Mouse (Mus musculus): ENCODE measurements around the gene Elmo1. TPM values are rescaled to one million over a fixed set of nuclear protein-coding genes. Genes with fewer than 3 reads are reported as not detected.

The Elmo1 gene
- total and polyA plus RNA-seq, 2 experiments from 2014 or later, result 35.2 to 36.4 TPM

DNA sequence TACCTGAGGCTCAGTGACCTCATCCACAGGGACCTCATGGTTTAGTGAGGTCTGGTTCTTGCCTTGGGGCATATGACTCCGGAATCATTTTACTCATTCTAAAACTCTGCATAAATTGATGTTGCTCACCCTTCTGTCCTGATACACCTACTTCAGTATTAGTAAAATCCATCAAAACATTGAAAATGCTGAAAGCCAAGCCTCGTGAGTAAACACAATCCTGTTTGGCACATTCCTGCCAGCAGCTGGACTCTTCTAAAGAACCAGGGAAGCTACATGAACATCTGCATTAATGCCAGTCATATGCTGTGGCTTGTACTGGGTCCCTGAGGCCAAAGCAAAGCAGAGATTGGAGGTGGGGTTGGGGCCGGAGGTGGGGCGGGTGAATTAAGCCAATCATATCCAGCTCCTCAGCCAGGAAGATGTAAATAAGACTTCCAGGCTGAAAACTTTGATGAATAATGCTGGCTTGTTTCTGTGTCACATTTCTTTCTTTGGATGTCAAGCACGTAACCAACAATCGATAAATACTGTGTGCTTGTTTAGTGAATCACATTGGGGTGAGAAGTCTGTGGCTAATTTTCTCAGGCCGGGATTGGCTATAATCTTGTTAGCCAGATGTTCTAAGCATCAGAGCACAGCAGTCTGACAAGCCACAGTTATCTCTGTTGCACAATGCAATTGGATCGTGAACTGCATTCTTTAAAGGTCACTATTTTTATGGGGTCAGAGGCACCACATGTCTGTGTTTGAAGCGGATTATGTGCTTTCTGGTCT is 24.9 kb downstream of the Elmo1 start:
- no peaks in the 10 kb centered on the region for H3K9me3 ChIP-seq (ENCODE audit: low read length)

DNA sequence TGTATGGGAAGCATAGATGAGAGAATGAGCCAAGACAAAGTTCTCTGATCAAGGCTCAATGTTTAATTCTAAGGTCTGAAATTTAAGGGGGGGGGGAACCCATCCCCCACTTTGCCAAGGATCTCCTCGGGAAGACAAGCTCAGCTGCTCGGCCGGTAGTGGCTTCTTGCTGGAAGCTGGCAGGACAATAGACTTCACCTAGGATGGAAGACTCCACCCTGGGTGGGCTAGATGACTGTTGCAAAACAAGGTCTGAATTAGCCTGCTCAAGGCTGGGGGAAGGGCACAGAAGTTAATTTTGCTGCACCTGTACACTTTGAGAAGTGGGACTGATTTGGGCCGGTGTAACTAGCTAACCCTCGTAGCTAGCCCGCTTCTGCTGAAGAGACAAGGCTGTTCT is 25.6 kb downstream of the Elmo1 start:
- Histone ChIP-seq H3K4me2 (ENCODE audit: low read depth, low read length, poor library complexity, severe bottlenecking) (no peak overlapping the region), H3K4me3 (ENCODE audit: low read depth, low read length) (no peak overlapping the region), H3K4me1 (ENCODE audit: insufficient read depth, low read length) (no peaks in the 10 kb centered on the region), H3K36me3 (ENCODE audit: insufficient read depth, low read length) (no peaks in the 10 kb centered on the region), H3K9ac (replicated peaks; ENCODE audit: low read length, poor library complexity, severe bottlenecking) (no peak overlapping the region), H3K27ac (ENCODE audit: low read depth, low read length) (no peak overlapping the region), H3K27me3 (ENCODE audit: insufficient read depth, low read length) (no peaks in the 10 kb centered on the region), H3K9me3 (ENCODE audit: low read length) (no peaks in the 10 kb centered on the region)
- 56% methylated on average over 6 of the region's 6 CpGs for WGBS
- DNase-seq (ENCODE audit: low spot score), result no peak
- TF ChIP-seq CTCF (IDR thresholded peaks at IDR 0.05), result no peak
- no peak for ATAC-seq (ENCODE audit: low FRiP score)

More for the DNA sequence above, 24.9 kb downstream of the Elmo1 start:
- TF ChIP-seq CTCF (IDR thresholded peaks at IDR 0.05), result no peak
- Histone ChIP-seq H3K9ac (replicated peaks; ENCODE audit: low read length, poor library complexity, severe bottlenecking) (no peak overlapping the region), H3K36me3 (ENCODE audit: insufficient read depth, low read length) (no peaks in the 10 kb centered on the region), H3K4me3 (ENCODE audit: low read depth, low read length) (no peak overlapping the region), H3K4me2 (ENCODE audit: low read depth, low read length, poor library complexity, severe bottlenecking) (no peak overlapping the region), H3K27ac (ENCODE audit: low read depth, low read length) (no peak overlapping the region), H3K27me3 (ENCODE audit: insufficient read depth, low read length) (no peaks in the 10 kb centered on the region), H3K4me1 (ENCODE audit: insufficient read depth, low read length) (no peaks in the 10 kb centered on the region)
- 50% methylated on average over 9 of the region's 9 CpGs for WGBS
- ATAC-seq (ENCODE audit: low FRiP score), result 0 out of 2 replicates have a peak, but pooled peaks have one; percentile 22
- no peak for DNase-seq (ENCODE audit: low spot score)

DNA sequence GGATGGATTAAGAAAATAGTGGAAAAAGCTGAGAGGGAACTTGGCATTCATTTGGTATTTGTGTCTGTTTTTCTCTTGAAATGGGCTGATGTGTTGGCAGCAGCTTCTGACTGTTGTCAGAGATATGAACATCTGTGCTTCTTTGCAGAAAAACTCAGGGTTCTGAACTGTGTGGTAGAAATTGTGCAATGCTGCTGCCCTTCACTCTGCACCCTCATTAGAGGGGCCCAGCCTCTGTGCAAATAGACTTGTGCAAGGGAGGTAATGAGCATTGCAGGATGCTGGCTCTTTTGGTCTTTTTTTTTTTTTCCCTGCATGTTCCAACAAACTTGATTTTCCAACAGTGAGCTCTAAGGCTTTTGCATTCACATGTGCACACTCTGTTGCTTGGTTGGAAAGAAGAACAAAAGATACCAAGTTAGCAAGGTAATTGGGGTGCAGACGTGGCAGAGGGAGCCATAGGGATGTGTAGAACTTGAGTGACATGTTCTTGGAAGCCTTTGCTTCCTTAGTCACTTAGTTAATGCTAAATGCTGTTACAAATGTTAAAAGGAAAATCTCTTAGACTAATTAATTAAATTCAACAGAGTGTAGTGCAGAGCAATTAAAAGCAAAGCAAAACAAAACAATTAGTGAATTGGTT is 26.6 kb downstream of the Elmo1 start:
- no peak overlapping the region for H3K4me3 ChIP-seq (ENCODE audit: low read depth, low read length)
- no peaks in the 10 kb centered on the region for H3K27me3 ChIP-seq (ENCODE audit: insufficient read depth, low read length)
- peak; percentile 34 for DNase-seq (ENCODE audit: low spot score)
- ATAC-seq (ENCODE audit: low FRiP score), result no peak
- no peak overlapping the region for H3K4me2 ChIP-seq (ENCODE audit: low read depth, low read length, poor library complexity, severe bottlenecking)
- no peak overlapping the region for H3K27ac ChIP-seq (ENCODE audit: low read depth, low read length)
- H3K36me3 ChIP-seq (ENCODE audit: insufficient read depth, low read length), result no peaks in the 10 kb centered on the region
- no peaks in the 10 kb centered on the region for H3K9me3 ChIP-seq (ENCODE audit: low read length)
- H3K4me1 ChIP-seq (ENCODE audit: insufficient read depth, low read length), result no peaks in the 10 kb centered on the region
- TF ChIP-seq CTCF (IDR thresholded peaks at IDR 0.05), result no peak
- 30% methylated on average over 1 of the region's 1 CpGs for WGBS
- no peak overlapping the region for H3K9ac ChIP-seq (replicated peaks; ENCODE audit: low read length, poor library complexity, severe bottlenecking)

DNA sequence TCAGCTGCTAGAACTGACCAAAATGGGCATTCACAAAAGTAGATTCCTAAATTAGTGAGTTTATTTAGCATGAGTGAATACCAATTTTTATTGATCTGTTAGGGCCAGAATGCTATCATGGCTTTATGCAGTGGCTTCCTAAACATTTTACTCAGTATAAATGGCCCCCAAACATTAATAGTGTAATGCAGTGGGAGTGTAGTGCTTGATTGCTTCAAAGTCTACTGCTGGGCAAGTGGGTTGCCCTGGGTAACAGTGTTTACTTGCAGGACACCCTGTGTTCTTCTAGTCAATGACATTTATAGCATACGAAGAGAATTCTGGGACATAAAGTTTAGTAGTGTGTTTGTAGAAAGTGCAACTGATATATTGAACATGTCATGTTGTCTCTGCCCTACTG is 27.3 kb downstream of the Elmo1 start:
- Histone ChIP-seq H3K4me2 (ENCODE audit: low read depth, low read length, poor library complexity, severe bottlenecking) (no peak overlapping the region), H3K9ac (replicated peaks; ENCODE audit: low read length, poor library complexity, severe bottlenecking) (no peak overlapping the region), H3K27ac (ENCODE audit: low read depth, low read length) (no peak overlapping the region), H3K4me1 (ENCODE audit: insufficient read depth, low read length) (no peaks in the 10 kb centered on the region), H3K9me3 (ENCODE audit: low read length) (no peaks in the 10 kb centered on the region), H3K36me3 (ENCODE audit: insufficient read depth, low read length) (no peaks in the 10 kb centered on the region), H3K27me3 (ENCODE audit: insufficient read depth, low read length) (no peaks in the 10 kb centered on the region), H3K4me3 (ENCODE audit: low read depth, low read length) (no peak overlapping the region)
- 59% methylated on average over 1 of the region's 1 CpGs for WGBS
- TF ChIP-seq CTCF (IDR thresholded peaks at IDR 0.05), result no peak
- DNase-seq (ENCODE audit: low spot score) (no peak), ATAC-seq (ENCODE audit: low FRiP score) (no peak)

DNA sequence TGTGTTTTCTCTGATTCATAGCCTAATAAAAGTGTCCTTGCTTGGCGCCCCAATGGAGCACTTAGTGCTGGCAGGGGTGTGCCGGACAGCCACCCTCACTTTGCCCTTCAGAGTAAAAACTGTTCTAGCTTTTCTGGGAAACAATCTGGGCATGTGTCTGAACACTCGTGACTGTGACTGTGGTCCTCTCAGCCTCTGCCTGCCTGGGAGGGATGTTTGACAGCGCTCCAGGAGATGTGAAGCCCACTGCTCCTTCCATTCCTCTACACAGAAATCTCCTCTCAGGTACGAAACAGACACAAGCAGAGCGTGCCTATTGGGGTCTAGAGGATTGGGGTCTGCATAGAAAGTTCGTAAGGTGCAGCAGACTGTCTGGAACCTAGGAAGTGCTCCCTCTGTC is 28.5 kb downstream of the Elmo1 start:
- no peak overlapping the region for H3K4me2 ChIP-seq (ENCODE audit: low read depth, low read length, poor library complexity, severe bottlenecking)
- no peak for TF ChIP-seq CTCF (IDR thresholded peaks at IDR 0.05)
- H3K36me3 ChIP-seq (ENCODE audit: insufficient read depth, low read length), result no peaks in the 10 kb centered on the region
- 89% methylated on average over 7 of the region's 7 CpGs for WGBS
- H3K27me3 ChIP-seq (ENCODE audit: insufficient read depth, low read length), result no peaks in the 10 kb centered on the region
- ATAC-seq (ENCODE audit: low FRiP score) (no peak), DNase-seq (ENCODE audit: low spot score) (no peak)
- H3K9ac ChIP-seq (replicated peaks; ENCODE audit: low read length, poor library complexity, severe bottlenecking), result no peak overlapping the region
- no peak overlapping the region for H3K27ac ChIP-seq (ENCODE audit: low read depth, low read length)
- H3K4me1 ChIP-seq (ENCODE audit: insufficient read depth, low read length), result no peaks in the 10 kb centered on the region
- no peaks in the 10 kb centered on the region for H3K9me3 ChIP-seq (ENCODE audit: low read length)
- no peak overlapping the region for H3K4me3 ChIP-seq (ENCODE audit: low read depth, low read length)

DNA sequence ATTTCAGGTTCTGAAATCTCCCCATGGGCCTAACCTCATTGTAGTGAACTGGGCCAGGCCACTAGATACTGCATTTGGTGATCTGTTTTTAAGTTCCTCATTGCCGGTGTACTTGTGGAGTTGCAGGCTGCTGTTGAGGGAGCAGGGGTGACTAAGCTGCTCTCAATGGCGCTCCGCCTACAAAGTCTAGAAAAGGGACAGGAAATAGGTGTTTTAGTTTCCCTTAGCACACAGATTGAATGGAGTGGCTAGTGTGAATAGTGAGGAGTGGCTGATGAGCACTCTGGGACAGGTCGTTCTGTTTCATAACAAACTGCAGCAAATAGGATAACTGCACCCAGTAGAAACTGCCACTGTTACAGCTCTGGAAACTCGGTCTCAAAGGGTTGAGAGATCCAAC is 30.3 kb downstream of the Elmo1 start:
- H3K27ac ChIP-seq (ENCODE audit: low read depth, low read length), result no peak overlapping the region
- H3K4me3 ChIP-seq (ENCODE audit: low read depth, low read length), result no peak overlapping the region
- no peaks in the 10 kb centered on the region for H3K9me3 ChIP-seq (ENCODE audit: low read length)
- H3K4me1 ChIP-seq (ENCODE audit: insufficient read depth, low read length), result no peaks in the 10 kb centered on the region
- 82% methylated on average over 5 of the region's 5 CpGs for WGBS
- H3K9ac ChIP-seq (replicated peaks; ENCODE audit: low read length, poor library complexity, severe bottlenecking), result no peak overlapping the region
- H3K36me3 ChIP-seq (ENCODE audit: insufficient read depth, low read length), result no peaks in the 10 kb centered on the region
- ATAC-seq (ENCODE audit: low FRiP score), result no peak
- no peaks in the 10 kb centered on the region for H3K27me3 ChIP-seq (ENCODE audit: insufficient read depth, low read length)
- no peak for TF ChIP-seq CTCF (IDR thresholded peaks at IDR 0.05)
- no peak for DNase-seq (ENCODE audit: low spot score)
- H3K4me2 ChIP-seq (ENCODE audit: low read depth, low read length, poor library complexity, severe bottlenecking), result no peak overlapping the region
